Mouse (Mus musculus) frontal cortex, adult (tissue): ENCODE data around the gene Gm20388.

Source experiments
- ATAC-seq: cut with Nextera tagmentation; 2 replicates; pipeline ENCODE4 v1.9.2; 2017; ENCODE audit warnings: mild to moderate bottlenecking, moderate library complexity, mixed read lengths; ENCODE audit not compliant: low TSS enrichment

Gm20388 gene

DNA sequence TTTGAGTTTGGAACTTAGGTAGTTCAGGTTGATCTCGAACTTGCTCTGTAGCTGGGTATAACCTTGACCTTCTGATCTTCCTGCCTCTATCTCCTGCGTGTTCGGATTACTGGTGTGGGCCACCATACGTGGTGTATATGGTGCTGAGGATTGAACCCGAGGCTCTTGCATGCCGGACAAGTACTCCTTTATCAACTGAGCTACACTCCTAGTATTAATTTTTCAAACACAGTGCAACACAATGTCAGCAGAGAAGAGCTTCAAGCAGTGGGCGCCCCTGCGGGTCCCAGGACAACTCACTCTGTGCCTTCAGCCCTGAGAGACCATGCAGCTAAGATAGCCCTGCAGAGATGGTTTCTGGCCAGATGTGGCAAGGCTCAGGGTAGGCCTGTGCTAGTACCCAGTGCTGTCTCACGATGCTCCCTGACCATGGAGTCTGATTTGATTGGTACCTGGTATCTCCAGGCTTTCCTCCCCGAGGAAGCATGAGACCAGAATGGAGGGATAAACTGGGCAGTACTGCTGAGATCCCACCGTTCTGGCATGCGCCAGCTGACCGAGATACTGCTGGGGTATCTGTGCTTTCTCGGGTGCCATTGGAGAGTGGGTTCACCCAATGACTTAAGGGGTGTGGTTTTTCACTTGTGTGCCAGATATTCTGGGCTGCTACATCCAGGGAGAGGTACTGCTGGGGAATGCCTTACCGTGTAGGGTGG lies 831.3 kb downstream of the Gm20388 start:
- ATAC-seq = no peak

DNA sequence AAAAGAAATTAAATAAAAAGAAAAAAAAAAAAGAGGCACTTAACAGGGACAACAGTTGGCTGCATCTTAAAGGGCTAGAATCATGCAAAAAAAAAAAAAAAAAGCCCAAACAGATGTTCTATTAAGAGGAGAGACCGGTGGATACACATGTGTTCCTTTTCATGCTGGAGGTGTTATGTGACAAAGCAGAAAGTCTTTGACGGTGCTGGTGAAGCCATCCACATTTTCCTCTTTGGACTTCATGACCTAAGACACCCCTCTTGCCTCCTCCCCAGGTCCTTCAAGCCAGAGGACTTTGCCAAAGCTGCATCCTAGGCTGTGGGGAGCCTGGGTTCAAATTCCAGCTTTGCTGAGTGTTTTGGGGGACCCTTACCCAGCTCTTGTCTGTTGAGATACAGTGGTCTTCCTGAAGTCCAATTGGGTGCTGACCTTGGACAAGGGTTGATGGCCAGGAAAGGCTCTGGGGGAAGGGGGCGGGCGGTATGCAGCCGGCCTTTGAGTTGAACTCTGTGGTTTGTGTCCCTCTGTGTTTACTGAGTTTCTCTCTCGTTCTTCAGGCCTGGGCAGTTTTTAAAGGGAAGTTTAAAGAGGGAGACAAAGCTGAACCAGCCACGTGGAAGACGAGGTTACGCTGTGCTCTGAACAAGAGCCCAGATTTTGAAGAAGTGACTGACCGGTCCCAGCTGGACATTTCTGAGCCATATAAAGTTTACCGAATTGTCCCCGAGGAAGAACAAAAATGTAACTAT lies 832.7 kb downstream of the Gm20388 start:
- no peak for ATAC-seq

DNA sequence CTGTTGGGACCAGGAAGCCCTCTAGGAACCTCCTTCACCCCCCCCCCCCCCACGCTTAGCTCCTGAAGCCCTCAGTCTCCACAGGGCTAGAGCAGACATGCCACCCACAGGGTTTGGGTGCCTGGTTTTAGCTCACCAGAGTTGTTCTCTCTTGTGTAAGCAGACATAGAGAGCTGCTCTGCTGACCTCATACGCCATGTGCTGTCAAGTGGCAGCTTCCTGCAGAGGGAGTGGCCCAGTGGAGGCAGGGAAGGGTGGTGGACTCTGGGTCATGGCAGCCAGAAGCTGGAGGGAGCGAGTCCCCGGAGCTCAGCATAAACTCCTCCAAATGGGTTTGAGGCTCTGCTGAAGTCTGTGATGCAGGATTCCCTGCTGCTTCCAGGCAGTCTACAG lies 833.3 kb downstream of the Gm20388 start:
- no peak for ATAC-seq

DNA sequence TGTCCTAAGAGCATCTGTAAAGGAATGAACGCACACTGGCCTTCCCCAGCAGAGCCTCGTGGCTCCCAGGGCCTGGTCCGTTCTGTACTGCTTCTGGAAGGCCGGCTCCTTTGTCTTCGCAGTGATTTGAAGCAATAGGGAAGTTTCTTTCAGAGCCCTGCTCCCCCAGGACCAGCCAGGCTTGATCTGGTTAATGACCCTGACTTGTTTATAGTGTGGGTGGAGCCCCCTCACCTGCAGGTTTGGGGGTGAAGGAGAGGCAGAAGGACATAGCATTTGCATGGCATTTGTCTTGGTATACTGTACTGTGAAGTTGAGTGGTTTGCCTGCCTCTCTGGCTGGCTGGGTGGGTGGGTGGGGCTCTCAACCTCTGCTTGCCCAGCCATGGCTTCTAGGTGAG lies 833.8 kb downstream of the Gm20388 start:
- ATAC-seq = no peak

DNA sequence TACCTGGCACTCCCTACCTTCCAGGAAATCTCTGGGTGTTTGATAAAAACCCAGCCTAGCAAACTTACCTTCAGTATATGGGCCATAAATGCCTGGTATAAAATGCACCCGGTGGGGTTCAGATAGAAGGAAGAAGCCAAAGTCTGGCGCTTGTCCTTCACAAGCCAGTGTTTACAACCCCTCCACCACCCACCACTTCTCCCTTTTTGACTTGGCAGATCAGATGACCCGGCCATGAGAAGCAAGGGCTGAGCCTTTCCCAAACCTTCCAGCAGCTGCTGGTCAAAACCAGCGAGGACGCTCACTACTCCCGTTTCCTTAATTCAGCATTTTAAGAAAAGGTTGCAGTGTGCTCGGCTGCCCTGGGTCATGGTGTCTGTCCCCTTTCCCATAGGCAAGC lies 834.6 kb downstream of the Gm20388 start:
- ATAC-seq = no peak

DNA sequence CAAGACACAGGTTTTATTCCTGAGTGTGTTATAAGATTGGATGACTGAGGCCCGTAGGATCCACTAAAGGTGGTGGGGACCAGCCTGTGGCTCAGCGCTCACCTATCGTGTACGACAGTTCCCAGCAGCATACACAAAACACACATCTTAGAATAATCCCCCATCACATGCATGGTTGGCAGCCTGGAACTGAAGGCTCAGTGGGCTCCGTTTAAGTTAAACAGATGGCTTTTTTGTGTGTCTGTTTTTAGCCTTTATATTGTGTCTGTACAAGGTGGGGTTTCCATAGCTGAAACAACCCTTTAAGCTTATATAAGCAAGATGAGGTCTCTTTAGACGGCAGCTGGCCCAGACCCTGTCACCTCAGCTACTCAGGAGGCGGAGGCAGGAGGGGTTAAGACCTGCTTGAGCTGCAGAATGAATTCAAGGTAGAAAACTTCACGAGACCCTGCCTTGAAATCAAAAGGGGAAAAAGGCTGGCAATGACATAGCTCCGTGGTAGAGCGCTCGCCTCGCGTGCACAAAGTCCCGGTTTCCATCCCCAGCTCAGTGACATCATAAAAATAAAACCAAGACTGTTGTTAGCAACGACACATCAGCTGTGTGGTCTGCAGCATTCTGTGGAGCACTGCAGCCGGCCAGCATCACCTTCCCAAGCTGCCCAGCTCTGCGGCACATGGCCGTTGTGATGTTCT lies 835.5 kb downstream of the Gm20388 start:
- ATAC-seq = no peak

DNA sequence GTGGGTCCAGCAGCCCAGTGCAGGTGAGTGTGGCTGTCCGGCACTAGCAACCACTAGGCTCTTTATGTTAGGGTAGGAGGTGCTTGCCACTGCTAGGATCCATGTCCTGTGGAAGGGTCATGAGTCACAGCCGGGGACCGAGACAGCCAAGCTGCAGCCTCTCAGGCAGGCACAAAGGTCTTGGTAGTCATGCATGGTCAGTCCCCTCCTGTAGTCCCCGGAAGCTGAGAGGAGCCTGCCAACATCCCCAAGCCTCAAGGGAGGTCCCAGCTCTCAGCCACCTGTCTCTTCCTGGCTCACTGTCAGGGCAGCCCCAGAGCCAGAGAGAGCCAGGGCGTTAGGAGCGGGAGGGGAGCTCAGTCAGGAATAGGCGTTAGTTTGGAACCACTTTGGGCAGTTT lies 836.6 kb downstream of the Gm20388 start:
- no peak for ATAC-seq

DNA sequence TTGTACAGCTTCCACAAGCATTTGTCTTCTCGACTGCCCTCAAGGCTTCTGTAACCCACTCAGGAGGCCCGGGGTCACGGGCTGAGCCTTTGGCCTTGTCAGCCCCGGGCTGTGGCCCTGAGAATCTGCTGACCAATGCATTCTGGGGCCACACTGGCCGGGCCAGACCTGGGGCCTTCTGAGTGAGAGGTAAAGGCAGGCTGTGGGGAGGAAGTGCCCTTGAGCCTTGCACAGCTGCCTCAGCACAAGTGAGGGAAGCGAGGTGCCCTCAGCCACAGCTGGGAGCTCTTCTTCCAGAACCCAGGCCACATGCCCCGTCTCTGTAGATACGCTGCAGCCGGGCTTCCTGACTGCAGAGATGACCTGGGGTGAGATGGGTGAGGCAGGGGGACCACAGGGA lies 840.0 kb downstream of the Gm20388 start:
- ATAC-seq = no peak

DNA sequence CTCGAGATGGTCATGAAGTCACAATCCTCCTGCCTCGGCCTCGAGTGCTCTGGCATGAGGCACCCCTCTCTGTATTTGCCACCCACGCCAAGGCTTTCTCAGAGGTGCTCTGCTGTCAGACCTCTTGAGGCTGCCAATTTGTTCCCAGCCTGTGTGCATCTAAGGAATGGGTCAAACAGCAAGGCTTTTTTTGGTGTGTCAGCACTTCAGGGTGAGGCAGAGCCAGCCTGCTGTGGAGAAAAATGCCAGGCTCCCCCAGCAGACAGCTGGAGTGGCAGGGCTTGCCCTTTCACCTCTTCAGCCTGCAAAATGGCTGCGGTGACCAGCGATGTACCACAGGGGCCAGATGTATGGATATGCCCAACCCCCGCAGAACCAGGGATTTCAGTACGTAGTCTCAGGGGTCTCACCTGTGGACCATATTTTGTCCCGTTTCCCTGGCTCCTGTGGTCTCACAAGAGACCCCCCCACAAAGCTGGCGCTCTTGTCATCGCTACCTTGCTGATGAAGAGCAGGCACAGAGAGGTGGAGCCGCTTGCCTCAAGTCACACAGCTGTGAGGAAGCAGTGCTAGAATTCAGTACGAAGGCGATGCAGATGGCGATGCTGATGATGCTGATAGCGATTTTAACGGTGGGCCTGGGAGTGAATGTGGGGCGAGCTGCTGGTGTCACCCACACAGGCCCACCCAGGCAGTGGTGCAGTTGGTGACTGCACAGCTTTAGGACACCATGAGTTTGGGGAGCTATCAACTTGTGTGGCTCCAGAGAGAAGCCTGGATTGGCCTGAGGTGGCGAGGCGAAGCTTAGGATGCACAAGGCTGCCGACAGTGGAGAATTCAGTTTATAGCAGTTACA lies 840.8 kb downstream of the Gm20388 start:
- no peak for ATAC-seq

DNA sequence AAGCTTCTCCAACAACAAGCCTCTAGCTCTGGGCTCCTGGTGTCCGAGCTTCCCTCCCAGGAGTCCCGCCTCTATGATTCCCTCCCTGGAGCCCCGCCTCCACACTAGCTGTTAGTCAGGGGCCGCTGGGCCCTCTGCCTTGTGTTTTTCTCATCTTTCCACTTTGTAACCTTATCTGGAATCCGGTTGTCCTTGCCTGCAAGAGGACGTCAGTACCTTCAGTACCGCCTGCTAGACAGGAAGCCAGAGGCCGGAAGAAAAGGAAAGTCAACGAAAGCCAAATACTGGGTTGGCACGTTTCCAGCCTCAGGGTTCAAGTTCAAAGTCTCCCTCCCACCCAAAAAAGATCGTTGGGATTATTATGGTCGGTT lies 841.4 kb downstream of the Gm20388 start:
- no peak for ATAC-seq

DNA sequence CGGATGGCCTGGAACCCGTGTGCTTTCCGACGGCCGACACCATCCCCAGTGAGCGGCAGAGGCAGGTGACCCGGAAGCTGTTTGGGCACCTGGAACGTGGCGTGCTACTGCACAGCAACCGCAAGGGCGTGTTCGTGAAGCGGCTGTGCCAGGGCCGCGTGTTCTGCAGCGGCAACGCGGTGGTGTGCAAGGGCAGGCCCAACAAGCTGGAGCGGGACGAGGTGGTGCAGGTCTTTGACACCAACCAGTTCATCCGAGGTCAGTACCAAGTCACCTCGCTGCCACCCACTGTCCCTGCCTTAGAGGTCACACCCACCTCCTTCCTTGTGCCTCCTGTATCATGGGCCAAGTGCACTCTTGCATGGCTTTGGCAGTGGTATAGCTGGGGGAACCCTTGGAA lies 842.8 kb downstream of the Gm20388 start:
- no peak for ATAC-seq

DNA sequence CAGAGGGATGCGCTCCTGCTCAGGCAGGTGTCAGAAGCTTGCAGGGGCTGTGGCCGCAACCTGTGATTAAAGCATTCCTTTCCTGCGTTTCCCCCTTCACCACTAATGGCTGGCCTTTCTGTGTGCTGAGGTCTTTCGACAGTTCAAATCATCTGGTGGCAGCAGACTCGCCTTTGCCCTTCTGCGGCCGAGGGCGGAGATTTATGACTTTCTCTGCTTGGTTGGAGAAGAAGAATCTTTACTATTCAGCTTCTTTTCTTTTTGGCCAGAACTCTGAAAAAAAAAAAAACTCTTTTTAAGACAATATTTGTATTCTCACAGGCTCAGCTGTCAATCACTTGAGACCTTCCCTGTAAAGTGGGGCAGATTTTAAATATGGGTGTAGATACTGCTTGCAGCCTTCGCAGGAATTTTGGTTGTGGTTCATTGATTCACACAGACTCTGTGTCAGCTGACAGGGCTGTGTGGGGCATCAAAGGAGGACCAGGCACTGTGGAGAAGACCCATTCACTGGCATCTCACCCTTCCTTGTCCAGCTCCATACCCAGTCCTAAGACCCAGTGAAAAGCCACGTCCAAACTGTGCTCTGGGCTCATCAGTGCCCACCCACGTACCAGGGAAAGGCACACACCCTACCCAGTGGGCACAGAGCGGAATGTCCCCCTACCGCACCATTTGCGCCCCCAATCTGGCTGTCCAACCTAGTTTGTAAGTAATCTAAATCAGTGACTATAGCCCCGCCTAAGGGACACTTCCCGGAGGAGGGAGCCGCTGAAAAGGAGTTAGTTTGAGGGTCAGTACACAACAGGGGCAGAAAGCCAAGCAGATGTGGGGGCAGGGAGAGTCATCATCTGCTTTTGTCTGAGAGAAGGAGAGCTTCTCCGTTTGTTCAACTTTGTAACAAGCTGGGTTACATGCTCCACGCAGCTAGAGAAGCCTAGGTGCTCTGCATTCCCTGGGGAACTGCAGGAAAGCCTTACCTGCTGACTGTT lies 845.0 kb downstream of the Gm20388 start:
- ATAC-seq = no peak

DNA sequence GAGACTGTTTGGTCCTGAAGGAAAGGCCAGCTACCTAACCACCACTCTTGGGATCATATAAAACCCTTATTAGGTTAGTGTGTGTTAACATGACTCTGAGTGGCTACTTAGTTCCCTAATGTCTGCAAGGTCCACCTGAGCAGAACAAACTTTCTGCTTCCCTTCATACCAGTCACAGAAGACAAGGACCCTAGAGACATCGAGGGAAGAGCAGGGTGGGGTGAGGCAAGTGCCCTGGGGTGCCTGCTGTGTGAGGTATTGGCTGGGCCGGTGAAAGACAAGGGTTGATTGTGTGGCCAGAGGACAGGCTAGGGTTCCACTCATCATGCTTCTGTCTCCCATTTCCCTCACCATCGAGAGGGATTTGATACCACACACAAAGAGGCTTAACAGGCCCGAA lies 847.4 kb downstream of the Gm20388 start:
- no peak for ATAC-seq

DNA sequence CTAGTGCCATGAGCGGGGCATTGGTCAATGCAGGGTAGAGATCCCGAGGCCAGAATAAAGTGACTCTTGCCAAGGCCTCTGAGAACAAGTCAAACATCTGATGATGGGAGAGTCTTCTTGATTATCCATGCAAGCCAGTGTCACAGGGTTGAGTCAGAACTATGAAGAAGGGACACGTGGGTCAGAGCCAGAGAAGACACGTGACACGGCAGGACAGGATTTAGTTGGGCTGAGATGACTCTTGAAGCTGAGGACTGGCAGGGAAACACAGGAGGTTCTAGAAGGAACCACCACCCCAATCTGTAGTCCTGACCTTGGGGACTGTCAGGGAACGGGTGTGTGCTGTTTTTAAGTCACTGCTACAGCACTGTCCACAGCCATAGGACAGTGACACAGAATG lies 849.2 kb downstream of the Gm20388 start:
- no peak for ATAC-seq

DNA sequence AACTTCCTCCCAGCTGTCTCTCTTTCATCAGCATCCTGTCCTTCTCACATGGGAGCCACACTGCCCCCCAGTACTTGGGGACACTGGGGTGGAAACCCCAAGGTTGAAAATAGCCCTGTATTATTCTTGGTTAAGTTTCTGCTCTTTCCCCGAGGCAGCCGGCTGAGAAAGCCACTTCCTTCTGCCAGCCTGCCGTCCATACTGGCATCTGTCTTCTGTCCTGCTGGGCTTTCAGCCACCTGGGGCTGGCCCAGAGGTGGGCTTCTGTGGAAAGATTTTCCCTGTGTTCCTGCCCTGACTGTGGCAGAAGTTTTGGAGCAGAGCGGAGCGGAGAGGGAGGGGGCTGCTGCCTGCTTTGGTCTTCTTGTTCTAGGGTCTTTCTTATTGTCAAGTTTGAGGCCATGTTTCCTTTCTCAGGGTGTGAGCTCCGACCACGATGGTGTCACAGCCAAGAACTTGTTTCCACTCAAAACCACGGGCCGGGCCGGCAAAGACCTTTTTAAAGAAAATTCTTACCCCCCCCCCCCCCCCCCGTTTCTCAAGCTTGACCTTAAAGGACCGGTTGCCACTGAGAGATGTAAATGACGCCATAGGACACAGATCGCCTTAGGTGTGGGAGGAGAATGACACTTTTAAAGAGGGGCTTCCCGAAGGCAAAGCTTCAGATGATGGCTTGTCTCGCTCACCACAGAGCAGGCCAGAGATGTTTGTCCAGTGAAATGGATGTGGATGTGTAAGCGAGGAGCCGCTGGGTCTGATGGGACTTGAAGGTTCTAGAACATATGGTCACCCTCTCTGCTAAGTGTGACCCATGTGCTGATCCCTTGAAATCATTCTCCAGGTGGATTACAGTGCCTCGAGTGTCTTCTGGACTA lies 849.9 kb downstream of the Gm20388 start:
- no peak for ATAC-seq

DNA sequence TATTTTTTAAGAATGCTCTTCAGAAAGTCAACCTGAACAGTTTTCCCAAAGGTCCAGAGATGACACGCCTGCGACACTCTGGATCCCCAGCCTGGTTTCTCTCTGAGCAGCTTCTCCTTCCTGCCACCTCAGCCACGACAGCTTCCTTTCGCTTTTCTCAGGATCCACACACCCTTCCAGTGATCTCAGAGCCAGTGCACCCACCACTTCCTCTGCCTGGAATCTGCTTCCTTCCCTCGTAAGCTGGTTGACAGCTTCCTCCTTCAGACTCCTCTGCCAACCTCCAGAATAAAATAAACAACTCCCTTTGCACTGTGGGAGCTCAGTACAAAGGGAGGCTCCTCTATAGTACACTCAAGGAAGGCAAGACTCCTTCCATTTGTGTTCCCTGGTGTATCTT lies 852.6 kb downstream of the Gm20388 start:
- ATAC-seq = peak; percentile 67; the same call in 1 of the 2 replicates

DNA sequence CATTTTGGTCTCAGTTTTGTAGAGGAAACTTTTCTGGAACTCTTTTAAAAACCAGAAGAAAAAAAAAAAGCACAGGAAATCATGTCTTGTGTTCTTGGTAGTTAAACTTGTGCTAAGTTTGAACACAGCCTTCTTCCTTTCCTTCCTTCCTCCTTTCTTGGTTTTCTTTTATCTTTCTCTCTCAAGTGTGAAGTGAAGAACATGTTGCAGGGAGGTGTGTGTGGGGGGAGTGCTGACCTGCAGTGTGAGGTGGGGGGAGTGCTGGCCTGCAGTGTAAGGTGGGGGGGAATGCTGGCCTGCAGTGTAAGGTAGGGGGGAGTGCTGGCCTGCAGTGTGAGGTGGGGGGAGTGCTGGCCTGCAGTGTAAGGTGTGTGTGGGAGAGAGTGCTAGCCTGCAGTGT lies 854.0 kb downstream of the Gm20388 start:
- no peak for ATAC-seq

DNA sequence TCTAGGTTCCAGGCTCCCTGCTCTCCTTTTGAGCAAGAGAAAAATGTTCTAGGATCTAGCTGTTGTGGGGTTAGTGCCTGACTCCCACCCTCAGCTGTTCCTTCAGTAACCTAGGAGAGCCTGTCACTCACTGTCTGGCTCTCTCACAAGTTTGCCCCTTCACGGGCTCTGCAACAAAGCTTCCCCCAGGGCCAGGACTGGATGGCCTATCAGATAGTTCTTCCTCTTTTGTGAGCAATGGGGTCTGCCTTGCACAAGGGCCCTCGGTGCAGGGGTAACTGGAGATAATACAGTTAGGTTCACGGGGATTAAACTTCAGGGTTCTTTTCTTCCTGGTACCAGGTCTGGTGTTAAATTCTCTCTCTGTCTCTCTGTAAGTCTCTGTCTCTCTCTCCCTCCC lies 856.0 kb downstream of the Gm20388 start:
- no peak for ATAC-seq

DNA sequence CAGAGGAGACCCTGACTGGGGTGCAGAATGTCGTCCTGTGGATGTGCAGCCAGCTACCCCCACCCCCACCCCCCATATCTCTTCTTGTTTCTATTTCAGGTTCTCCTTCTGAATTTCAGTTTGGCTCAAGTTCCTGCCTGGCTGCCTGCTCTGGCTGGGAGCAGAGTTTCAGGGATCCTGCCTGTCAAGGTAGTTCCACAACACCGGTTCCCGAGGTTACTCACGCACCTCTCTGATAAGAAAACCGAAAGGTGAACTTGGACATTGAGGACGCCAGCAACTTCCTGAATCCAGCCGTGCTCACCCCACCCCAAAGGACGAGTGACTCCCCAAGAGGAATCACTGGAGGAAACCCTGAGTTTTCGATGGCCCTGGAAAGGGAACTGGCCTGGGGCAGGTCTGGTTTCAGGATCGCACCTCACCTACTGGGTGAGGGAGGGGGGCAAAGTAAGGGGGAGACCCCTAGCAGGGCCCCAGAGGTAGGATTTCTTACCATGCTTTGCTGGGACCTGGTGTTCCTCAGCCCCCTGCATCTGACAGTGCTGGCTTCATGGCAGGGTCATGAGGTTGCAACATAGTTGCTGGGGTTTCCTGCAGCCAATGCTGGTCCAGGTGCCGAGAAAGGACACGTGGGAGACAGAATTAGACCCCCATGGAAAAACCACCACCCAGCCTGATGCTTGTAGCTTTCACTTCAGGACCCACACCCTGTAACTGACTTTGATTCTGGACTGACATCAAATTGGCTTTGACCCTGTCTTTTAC lies 858.0 kb downstream of the Gm20388 start:
- ATAC-seq = no peak
